In the genomic region with DNA sequence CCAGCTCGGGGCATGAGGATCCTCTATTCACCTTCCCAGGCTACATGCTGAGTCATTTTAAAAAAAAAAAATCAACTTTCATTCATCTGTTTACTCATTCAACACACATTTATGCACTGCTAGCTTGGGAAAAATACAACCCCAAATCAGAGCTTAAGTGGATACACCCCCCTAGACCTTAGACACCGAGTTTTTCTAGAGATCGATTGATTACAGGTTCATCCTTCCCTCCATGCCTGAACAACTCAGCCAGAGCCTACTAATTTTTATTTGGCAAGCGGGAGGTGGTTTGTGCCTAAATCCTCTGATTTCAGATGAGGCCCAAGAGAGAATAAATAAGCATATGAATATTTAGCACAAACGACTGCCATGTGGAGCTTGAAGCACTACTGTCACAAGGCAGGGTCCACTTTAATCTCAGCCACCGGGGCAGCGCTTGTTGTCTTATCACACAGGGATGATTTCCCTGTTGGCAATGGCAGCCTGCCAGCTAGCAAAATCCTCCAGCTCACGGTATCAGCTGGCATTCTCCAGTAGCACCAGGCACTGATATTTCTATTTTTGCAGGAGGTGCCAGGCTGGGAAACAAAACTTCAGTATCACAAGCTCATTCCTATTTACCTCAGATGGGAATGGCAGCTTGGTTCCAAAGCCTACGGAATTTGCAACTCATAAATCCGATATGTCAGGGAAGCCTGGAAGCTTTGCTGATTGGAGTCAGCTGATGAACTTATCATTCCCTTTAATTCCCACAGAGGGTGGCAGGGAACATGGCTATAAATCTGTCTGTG, we compare ENCODE assay signal across 8 mouse cellular contexts.
DNase-seq lines count a peak whose midpoint lies in the region; TF ChIP-seq lines count a peak whose summit lies in the region.

No protein-coding gene starts in this region.

- no peaks in the 10 kb centered on the region for H3K27me3 ChIP-seq in myocyte (ENCODE audit: control insufficient read depth, insufficient read depth, insufficient read length)

- WGBS in lung, adult 2 months: 50% methylated on average over 10 of the region's 10 CpGs

- H3K4me2 ChIP-seq in myocyte (ENCODE audit: low read depth): peak overlapping the region; percentile 27

- DNase-seq in adrenal gland, adult (ENCODE audit: inconsistent age in 2 of 2, low spot score in 1 of 2): peak; percentile 20 to 68
- no peak for DNase-seq in adrenal gland, postnatal 4 days (ENCODE audit: low spot score in 2 of 2)
- peak; percentile 28 for DNase-seq in ovary, adult 18-20 months (ENCODE audit: low spot score)
- DNase-seq in ovary, postnatal 10 days (ENCODE audit: low spot score): no peak
- DNase-seq in heart, postnatal 4 days: peak; percentile 81
- DNase-seq in thymus, postnatal 4 days: no peak
- DNase-seq in lung, adult 2 months: no peak

- no peak overlapping the region for H3K4me3 ChIP-seq in myocyte
- H3K4me3 ChIP-seq in lung, adult 2 months (replicated peaks; ENCODE audit: extremely low read depth, low read depth, low read length): no peak overlapping the region

- TF ChIP-seq POLR2A in myocyte (IDR thresholded peaks at IDR 0.05; ENCODE audit: insufficient read length, low read depth): no peak
- no peak for TF ChIP-seq POLR2A in lung, adult 2 months (IDR thresholded peaks at IDR 0.05; ENCODE audit: borderline replicate concordance, extremely low read depth, low read depth, low read length)

- no peaks in the 10 kb centered on the region for H3K4me1 ChIP-seq in lung, adult 2 months (ENCODE audit: control insufficient read depth, insufficient read depth, low read length)

- no peaks in the 10 kb centered on the region for H3K79me2 ChIP-seq in myocyte (ENCODE audit: control insufficient read depth, insufficient read depth)

- TF ChIP-seq CTCF in lung, adult 2 months (IDR thresholded peaks at IDR 0.05; ENCODE audit: insufficient read depth, low read length): no peak

- H3ac ChIP-seq in myocyte (ENCODE audit: control insufficient read depth, insufficient read length): no peak overlapping the region

- H3K36me3 ChIP-seq in myocyte (ENCODE audit: control insufficient read depth, insufficient read depth): no peaks in the 10 kb centered on the region

TF ChIP-seq in myocyte, 11 proteins besides CTCF, POLR2A, EP300 and RAD21:
- peak; percentile 46 for TF ChIP-seq USF1 (IDR thresholded peaks at IDR 0.05; ENCODE audit: low read depth)
- peak in 1 of 3 experiments; percentile 9 for TF ChIP-seq MYOD1 (IDR thresholded peaks at IDR 0.05; ENCODE audit: control insufficient read depth in 1 of 3, insufficient read length in 2 of 3, low read depth in 2 of 3)
- TF ChIP-seq E2F4 (IDR thresholded peaks at IDR 0.05; ENCODE audit: insufficient read depth): no peak
- peak in 1 of 3 experiments; percentile 27 for TF ChIP-seq MYOG (IDR thresholded peaks at IDR 0.05; ENCODE audit: control insufficient read depth in 1 of 3, insufficient read depth in 1 of 3, insufficient read length in 2 of 3, low read depth in 2 of 3)
- TF ChIP-seq TCF12 (IDR thresholded peaks at IDR 0.05; ENCODE audit: insufficient read depth, poor library complexity, severe bottlenecking): no peak

Comparison
In these comparisons a context has a peak if more than half of its experiments do, and no peak if none do; other contexts are left out.
1. DNase-seq: peak in adrenal gland, adult (2 of 2), ovary, adult 18-20 months (single experiment) and heart, postnatal 4 days (single experiment); none in adrenal gland, postnatal 4 days (0 of 2), ovary, postnatal 10 days (single experiment), thymus, postnatal 4 days (single experiment) and lung, adult 2 months (single experiment).